Mouse (Mus musculus) heart, adult 2 months (tissue): ENCODE data around the gene Smox.

Source experiments
- CTCF ChIP-seq: fragments of 200-600 bp; IDR thresholded peaks from 2 replicates; pipeline ENCODE4 v1.8.1; 2022; ENCODE audit warnings: antibody characterized with exemption, mild to moderate bottlenecking, moderate library complexity
- EP300 ChIP-seq: fragments of 200-500 bp; IDR thresholded peaks from 2 replicates; pipeline ENCODE4 v1.6.1; 2011; ENCODE audit warnings: low read depth, low read length, control low read depth; ENCODE audit not compliant: insufficient read depth
- POLR2A ChIP-seq: fragments of 200-500 bp; IDR thresholded peaks from 2 replicates; pipeline ENCODE4 v1.6.1; 2011; ENCODE audit warnings: mild to moderate bottlenecking, low read depth, low read length, control low read depth; ENCODE audit not compliant: insufficient read depth

- TF ChIP-seq POLR2A (no peak), CTCF (no peak), EP300 (no peak)
Measured at GRCm38 (mm10) chr2:131535168-131535567, 43.9 kb downstream of the Smox start.
